Mouse (Mus musculus): ENCODE results near the gene Cdv3. TPM values are rescaled to one million over a fixed set of nuclear protein-coding genes. Genes with fewer than 3 reads are reported as not detected.
"Not testable (repeated sequence)": the region's sequence is repeated elsewhere in the genome, so short reads cannot be mapped to it uniquely, and the experiment has no call there.

The Cdv3 gene
- total and polyA plus RNA-seq, 3 experiments = 26.5 to 143 (median 121) TPM

GRCm38 (mm10) chr9:103357893-103358292 is 7.7 kb downstream of the Cdv3 start:
- H3K9ac ChIP-seq (ENCODE audit: low read depth, low read length) = no peak overlapping the region
- no peak overlapping the region for H3K27ac ChIP-seq
- TF ChIP-seq CTCF (IDR thresholded peaks at IDR 0.05) = peak; percentile 60
- TF ChIP-seq EP300 (IDR thresholded peaks at IDR 0.05; ENCODE audit: insufficient read depth, low read depth, low read length) = no peak
- no peak for TF ChIP-seq POLR2A (IDR thresholded peaks at IDR 0.05; ENCODE audit: insufficient read depth, low read depth, low read length)
- intact Hi-C loops (cut with DNase I) = no loop called here
- H3K4me3 ChIP-seq = no peak overlapping the region
- H3K79me2 ChIP-seq (replicated peaks; ENCODE audit: control insufficient read depth, insufficient read depth, low read length) = peaks cover 1% of the 10 kb centered on the region; the same call in 1 of the 2 replicates
- no peaks in the 10 kb centered on the region for H3K27me3 ChIP-seq (ENCODE audit: control insufficient read depth, insufficient read depth, low read length)
- H3K36me3 ChIP-seq (ENCODE audit: control insufficient read depth, insufficient read depth, low read length) = peaks cover 29% of the 10 kb centered on the region
- peaks cover 1% of the 10 kb centered on the region for H3K4me1 ChIP-seq (ENCODE audit: control insufficient read depth, insufficient read depth, low read length)
- DNase-seq = no peak

DNA sequence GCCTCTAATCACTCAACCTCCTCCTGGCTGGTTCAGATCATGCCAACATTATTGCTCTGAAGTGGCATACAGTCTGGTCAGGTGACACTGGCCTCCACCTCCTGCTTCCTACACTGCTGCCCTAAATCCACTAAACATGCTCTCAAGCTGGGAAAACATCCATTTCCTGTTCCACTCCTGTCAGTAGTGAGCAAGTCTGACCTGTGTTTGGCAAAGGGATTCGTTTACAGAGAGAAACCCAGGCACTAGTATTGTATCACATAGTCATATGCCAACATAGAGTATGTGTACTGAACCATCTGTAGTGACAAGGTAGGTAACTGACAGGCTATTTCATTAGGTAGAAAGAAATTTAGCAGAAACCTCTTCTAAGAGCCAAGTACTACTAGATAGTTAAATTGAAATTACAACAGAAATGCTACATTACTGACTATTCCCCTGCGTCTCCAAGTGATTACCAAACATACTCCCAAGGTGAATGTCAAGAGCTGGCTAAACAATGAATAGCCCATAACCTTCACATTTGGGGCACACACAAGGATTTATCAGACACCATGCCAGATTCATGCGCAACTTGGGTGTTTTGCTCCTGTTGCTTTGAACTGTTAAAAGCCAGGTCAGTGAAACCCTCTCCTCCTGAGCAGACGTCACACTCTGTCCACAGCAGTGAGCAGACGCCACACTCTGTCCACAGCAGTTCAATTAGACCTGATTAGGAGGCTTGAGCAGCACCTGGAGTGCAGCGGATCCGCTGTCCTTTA is 12.0 kb downstream of the Cdv3 start:
- DNase-seq; H3K9ac ChIP-seq (ENCODE audit: low read depth, low read length); H3K4me1 ChIP-seq (ENCODE audit: control insufficient read depth, insufficient read depth, low read length); H3K4me3 ChIP-seq; H3K27me3 ChIP-seq (ENCODE audit: control insufficient read depth, insufficient read depth, low read length); intact Hi-C loops (cut with DNase I); H3K79me2 ChIP-seq (replicated peaks; ENCODE audit: control insufficient read depth, insufficient read depth, low read length); H3K27ac ChIP-seq: not testable (repeated sequence)
- 72% methylated on average over 7 of the region's 7 CpGs for WGBS
- H3K36me3 ChIP-seq (ENCODE audit: control insufficient read depth, insufficient read depth, low read length) = peaks cover 20% of the 10 kb centered on the region

DNA sequence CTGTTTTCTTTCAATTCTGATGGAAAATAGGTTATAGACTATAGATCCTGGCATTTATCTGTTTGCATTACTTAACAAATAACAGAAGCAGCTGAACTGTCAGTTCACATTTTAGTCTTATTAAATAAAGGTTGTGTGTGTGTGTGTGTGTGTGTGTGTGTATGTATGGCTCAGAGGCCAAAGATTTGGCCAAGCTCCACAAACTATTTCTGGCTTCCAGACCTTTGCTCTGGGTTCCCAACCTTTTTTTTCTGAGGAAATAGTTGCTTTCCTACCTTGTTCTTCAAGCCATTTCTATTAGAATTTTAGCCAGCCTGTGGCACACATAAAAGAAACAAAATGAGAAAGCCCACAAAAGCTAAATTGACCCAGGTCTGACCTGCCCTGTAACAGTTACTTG is 16.8 kb downstream of the Cdv3 start:
- Histone ChIP-seq H3K9ac (ENCODE audit: low read depth, low read length) (no peak overlapping the region), H3K27ac (no peak overlapping the region), H3K4me1 (ENCODE audit: control insufficient read depth, insufficient read depth, low read length) (no peaks in the 10 kb centered on the region), H3K79me2 (replicated peaks; ENCODE audit: control insufficient read depth, insufficient read depth, low read length) (no peaks in the 10 kb centered on the region), H3K4me3 (no peak overlapping the region), H3K27me3 (ENCODE audit: control insufficient read depth, insufficient read depth, low read length) (no peaks in the 10 kb centered on the region), H3K36me3 (ENCODE audit: control insufficient read depth, insufficient read depth, low read length) (peaks cover 13% of the 10 kb centered on the region)
- TF ChIP-seq EP300 (IDR thresholded peaks at IDR 0.05; ENCODE audit: insufficient read depth, low read depth, low read length) (no peak), POLR2A (IDR thresholded peaks at IDR 0.05; ENCODE audit: insufficient read depth, low read depth, low read length) (no peak), CTCF (IDR thresholded peaks at IDR 0.05) (no peak)
- intact Hi-C loops (cut with DNase I) = no loop called here
- no peak for DNase-seq

DNA sequence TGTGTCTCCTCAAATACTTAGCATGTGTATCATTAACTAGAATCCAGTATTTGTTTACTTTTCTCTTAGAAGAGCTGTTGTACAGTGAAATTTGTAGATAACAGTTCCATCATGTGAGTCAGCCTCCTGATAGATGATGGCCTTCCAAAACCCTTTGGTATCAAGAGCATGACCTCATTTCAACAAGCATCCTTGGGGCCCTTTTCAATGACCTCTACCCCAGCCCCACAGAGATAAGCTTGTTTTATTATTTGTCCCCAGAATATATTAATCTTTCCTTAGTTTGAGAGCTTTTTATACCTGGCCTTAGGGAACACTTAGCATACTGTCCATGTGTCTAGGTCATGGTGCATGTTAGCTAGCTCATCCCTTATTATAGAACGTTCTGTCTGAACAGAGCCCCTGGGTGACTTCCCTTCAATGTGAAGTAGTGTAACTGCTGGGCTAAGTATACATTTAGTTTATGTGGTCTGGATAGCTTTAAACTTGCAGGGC is 17.6 kb downstream of the Cdv3 start:
- DNase-seq = no peak
- WGBS = 53% methylated on average over 1 of the region's 1 CpGs
- intact Hi-C loops (cut with DNase I) = no loop called here
- no peak for TF ChIP-seq EP300 (IDR thresholded peaks at IDR 0.05; ENCODE audit: insufficient read depth, low read depth, low read length)
- no peak for TF ChIP-seq CTCF (IDR thresholded peaks at IDR 0.05)
- H3K4me3 ChIP-seq = no peak overlapping the region
- H3K79me2 ChIP-seq (replicated peaks; ENCODE audit: control insufficient read depth, insufficient read depth, low read length) = no peaks in the 10 kb centered on the region
- H3K27ac ChIP-seq = no peak overlapping the region
- no peaks in the 10 kb centered on the region for H3K4me1 ChIP-seq (ENCODE audit: control insufficient read depth, insufficient read depth, low read length)
- H3K27me3 ChIP-seq (ENCODE audit: control insufficient read depth, insufficient read depth, low read length) = no peaks in the 10 kb centered on the region
- H3K36me3 ChIP-seq (ENCODE audit: control insufficient read depth, insufficient read depth, low read length) = peaks cover 13% of the 10 kb centered on the region
- H3K9ac ChIP-seq (ENCODE audit: low read depth, low read length) = no peak overlapping the region

DNA sequence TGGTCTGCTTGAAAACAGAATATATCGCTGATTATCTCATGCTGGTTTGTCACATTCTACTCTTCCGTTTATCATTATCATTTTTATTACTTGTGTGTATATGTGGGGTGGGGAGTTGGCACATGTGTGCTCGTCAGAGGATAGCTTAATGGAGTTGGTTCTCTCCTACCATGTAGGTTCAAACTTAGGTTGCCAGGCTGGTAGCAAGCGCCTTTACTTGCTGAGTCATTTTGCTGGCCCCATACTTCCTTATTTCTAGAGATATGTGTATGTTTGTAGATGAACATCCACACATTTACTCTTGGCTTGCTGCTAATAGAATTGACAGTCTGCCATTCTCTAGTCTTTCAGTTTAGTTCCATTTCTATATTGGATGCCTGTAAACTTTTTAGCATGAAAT is 18.6 kb downstream of the Cdv3 start:
- no peak overlapping the region for H3K4me3 ChIP-seq
- TF ChIP-seq CTCF (IDR thresholded peaks at IDR 0.05) (no peak), EP300 (IDR thresholded peaks at IDR 0.05; ENCODE audit: insufficient read depth, low read depth, low read length) (no peak), POLR2A (IDR thresholded peaks at IDR 0.05; ENCODE audit: insufficient read depth, low read depth, low read length) (no peak)
- no peaks in the 10 kb centered on the region for H3K79me2 ChIP-seq (replicated peaks; ENCODE audit: control insufficient read depth, insufficient read depth, low read length)
- H3K27me3 ChIP-seq (ENCODE audit: control insufficient read depth, insufficient read depth, low read length) = no peaks in the 10 kb centered on the region
- peaks cover 13% of the 10 kb centered on the region for H3K36me3 ChIP-seq (ENCODE audit: control insufficient read depth, insufficient read depth, low read length)
- H3K4me1 ChIP-seq (ENCODE audit: control insufficient read depth, insufficient read depth, low read length) = no peaks in the 10 kb centered on the region
- H3K9ac ChIP-seq (ENCODE audit: low read depth, low read length) = no peak overlapping the region
- WGBS = 78% methylated on average over 4 of the region's 4 CpGs
- DNase-seq = no peak
- intact Hi-C loops (cut with DNase I) = no loop called here
- no peak overlapping the region for H3K27ac ChIP-seq

GRCm38 (mm10) chr9:103336912-103337311 is 28.7 kb downstream of the Cdv3 start:
- intact Hi-C loops (cut with DNase I) = no loop called here
- Histone ChIP-seq H3K4me3 (no peak overlapping the region), H3K4me1 (ENCODE audit: control insufficient read depth, insufficient read depth, low read length) (no peaks in the 10 kb centered on the region; the same call in 1 of the 2 replicates), H3K36me3 (ENCODE audit: control insufficient read depth, insufficient read depth, low read length) (peaks cover 3% of the 10 kb centered on the region), H3K27me3 (ENCODE audit: control insufficient read depth, insufficient read depth, low read length) (no peaks in the 10 kb centered on the region), H3K79me2 (replicated peaks; ENCODE audit: control insufficient read depth, insufficient read depth, low read length) (no peaks in the 10 kb centered on the region), H3K9ac (ENCODE audit: low read depth, low read length) (no peak overlapping the region), H3K27ac (no peak overlapping the region)
- TF ChIP-seq CTCF (IDR thresholded peaks at IDR 0.05) (no peak), POLR2A (IDR thresholded peaks at IDR 0.05; ENCODE audit: insufficient read depth, low read depth, low read length) (no peak), EP300 (IDR thresholded peaks at IDR 0.05; ENCODE audit: insufficient read depth, low read depth, low read length) (no peak)
- DNase-seq = no peak

All from heart, adult 2 months (tissue).